Mouse (Mus musculus) testis, postnatal 14 days (tissue): ENCODE measurements around the gene Acer1.

Source experiments
- DNase-seq: peaks from one replicate; pipeline ENCODE4 v3.0.0; 2021; ENCODE audit warnings: low spot score

The Acer1 gene

DNA sequence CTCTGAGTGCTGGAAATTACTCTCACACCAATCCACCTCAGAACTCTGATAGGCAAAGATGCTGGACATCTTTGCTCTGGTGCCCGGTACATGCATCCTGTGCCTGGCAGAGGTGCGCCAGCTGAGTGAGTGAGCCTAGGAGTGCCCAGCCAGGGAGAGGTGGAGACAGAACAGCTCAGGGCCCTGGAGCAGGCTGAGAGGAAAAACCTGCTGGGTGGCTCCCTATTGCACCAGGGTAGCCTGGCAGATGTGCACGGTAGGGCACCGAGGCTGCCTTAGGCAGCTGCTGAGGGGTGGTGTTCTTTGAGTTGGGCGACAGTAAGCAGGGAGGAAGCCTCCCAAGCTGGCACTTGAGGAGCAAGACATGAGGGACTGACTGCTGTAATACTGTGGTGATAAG is at the start of gene Acer1:
Acer1 (minus strand) TSS at position 114 of the 400 bp plus-strand sequence.
- DNase-seq = no peak

DNA sequence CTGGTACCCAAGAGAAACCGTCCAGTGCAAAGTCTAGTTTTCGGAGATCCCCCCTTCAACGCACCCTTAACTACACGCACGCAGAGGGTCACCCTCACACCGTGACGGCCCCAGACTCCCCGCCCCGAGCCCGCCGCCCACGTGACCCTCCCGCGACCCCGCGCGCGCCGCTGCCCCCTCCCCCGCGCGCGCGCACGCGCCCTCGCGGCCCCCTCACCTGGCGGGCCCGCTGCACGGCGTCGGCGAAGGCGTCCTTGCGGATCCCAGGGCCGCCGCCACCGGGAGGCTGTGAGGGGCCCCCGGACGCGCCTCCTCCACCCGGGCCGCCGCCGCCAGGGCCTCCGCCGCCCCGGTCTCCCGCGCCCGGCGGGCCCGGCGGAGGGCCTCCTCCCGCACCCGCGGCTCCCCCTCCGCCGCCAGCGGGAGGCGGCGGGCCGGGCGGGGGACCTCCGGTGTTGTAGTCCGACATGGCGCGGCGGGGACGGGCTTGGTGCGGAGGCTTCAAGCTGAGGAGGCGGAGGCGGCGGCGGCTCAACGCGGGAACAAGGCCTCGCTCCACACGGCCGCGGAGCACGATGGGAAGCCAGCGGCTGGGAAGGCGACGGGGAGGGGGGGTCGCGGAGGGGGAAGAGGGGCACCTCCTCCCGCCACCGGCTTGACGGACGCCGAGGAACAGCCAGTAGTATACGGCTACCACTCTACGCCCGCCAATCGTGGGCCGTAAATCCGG is 49.2 kb upstream of the Acer1 start, which contains the start of gene Khsrp:
Khsrp (minus strand) TSS at position 592 of the 730 bp plus-strand sequence.
- DNase-seq = peak; percentile 74

DNA sequence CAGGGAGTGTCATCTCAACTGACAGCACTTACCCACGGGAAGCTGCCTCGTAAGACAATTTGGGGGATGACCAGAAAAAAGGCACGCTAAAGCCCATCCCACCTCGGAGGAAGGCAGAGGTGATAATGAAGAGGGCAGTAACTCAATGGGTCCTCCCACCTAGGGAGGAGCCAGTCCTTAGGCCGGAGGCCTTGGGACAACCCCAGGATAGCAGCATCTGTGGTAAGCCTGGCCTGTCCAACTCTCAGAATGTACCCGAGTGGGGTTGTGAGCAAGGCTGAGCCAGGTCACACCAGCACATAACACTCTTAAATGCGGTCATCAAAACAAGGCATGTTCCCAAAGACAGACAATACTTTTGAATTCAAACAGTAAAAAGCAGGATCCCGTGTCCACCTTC is 47.8 kb upstream of the Acer1 start:
- DNase-seq = no peak

DNA sequence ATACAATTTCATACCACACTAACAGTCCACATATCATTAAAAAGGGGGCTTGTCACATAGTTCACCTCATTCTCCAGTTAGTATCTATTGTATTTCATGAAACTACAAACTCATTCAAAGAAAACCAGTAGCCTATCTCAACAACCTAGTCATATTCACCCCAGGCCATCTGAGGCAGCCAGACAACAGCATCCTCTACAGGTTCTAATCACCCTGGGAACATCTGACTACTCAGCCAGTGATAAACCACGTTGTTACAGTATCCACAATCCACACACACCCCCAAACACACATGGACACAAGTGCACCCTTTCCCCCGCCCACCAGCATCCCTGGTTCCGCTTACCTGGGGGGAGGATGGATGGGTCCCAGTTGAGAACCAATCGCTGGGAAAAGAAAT is 45.5 kb upstream of the Acer1 start:
- DNase-seq = no peak

DNA sequence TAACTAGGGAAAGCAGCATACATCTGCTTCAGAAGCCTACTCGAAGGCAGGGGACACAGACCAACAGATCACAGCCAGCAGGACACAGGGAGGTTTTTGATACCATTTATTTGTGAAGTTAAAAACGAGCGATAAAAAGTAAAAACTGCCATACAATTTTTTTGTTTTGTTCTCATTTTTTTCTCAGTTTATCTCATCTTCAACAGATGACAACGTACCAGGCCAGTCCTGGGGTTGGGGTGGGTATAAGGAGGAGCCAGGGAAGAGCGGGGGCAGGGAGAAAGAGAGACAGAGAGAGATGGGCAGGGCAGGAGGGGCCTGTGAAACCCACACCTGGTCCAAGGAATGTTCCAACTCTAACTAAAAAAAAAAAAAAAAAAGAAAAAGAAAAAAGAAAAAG is 39.0 kb upstream of the Acer1 start:
- no peak for DNase-seq

DNA sequence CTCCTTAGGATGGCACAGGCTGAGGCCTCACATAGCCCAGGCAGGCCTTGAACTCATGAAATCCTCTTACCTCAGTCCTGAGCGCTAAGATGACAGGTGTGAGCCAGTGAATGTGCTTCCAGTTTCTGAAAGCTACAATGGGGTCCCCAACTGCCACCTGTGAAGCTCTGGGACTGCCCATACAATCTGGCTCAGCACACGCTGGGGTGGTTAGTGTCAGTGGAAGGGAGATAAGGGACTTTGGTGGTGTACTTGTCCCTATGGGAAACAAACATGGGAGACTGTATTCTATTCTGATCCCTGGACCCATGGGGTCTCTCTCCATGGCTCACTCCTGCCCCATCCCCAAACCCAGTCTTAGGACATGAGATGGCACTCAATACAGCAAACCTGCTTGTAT is 37.8 kb upstream of the Acer1 start:
- DNase-seq = no peak

DNA sequence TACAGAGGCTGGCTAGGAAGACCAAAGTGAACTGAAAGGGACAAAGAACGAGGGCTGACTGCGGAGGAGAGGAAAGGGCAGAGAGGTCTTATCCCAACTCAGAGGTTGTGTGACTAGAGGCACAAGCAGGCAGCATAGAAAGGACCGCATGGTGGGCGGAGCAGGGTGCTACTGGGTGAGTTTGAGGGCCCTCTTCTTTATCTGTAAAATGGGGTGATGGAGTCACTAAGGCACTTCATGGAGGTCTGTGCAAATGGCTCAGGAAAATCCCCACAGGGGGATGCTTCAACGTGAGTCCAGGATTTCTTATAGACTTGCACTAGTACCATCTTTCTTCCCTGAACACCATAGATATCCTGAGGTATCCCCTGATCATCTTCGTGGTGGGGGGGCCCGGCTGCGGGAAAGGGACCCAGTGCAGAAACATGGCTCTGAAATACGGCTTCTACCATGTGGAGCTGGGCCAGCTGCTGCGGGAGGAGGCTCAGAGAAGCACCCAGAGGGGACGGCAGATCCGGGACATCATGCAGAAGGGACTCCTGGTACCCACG is 30.4 kb upstream of the Acer1 start:
- DNase-seq = no peak

DNA sequence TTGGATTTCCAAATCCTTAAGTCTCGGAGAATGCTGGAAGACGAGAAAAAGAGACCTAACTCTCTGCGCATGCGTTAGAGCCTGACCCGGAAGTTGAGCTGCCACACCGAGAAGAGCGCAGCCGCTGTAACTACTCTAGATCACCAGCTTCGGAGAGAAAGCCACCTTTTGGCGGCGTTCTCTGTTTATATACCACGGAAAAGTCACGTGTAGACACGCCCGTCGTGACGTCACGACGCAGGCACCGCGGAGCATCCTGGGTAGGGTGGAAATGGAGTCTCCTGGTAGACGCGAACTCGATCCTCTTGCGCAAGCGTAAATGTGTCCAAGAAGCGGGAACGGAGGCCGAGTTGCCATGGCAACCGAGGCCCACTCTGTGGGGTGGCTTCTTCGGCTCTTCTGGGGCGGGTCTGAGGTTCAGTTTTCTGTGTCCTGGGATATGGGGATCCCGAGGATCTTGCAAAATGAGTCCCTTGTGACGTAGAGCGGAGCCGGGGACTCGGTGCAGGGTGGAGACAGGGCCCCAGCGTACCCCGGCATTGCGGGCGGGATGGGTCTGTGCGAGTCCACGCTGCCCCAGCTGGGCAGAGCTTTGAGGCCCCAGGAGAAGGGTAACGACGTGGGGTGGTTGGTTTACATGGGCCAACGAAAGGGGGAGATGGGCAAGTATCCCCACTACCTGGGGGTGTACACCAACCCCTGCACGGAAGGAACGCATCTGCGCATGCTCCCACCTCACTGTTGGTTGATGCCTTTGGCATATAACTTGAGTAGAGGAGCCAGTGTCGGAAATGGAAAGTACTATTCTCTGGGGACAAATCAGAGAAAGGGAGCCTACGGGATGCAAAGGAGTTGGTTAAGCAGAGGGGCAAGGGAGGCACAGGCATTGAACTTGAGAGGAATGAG is 29.6 kb upstream of the Acer1 start, which contains the start of the genes Gtf2f1 and Gm17949:
Gtf2f1 (minus strand) TSS at position 53 of the 906 bp plus-strand sequence.
Gm17949 (plus strand) TSS at position 234 of the 906 bp plus-strand sequence.
- peak; percentile 95 for DNase-seq

DNA sequence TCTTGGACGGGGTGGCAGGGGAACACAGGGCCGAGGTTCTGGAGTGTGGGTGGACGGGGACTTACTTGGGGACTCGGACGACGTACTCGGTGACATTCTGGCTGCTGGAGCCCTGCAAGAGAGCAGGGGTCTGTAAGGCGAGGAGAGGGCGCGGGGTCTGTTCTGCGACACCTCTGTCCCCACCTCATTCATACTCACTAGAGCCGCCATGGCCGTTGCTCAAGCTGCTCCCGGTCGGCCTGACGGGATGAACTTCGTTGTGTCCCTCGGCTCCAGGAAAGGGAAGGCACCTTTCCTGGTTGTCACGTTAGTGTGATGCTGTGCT is 28.9 kb upstream of the Acer1 start:
- DNase-seq = no peak

DNA sequence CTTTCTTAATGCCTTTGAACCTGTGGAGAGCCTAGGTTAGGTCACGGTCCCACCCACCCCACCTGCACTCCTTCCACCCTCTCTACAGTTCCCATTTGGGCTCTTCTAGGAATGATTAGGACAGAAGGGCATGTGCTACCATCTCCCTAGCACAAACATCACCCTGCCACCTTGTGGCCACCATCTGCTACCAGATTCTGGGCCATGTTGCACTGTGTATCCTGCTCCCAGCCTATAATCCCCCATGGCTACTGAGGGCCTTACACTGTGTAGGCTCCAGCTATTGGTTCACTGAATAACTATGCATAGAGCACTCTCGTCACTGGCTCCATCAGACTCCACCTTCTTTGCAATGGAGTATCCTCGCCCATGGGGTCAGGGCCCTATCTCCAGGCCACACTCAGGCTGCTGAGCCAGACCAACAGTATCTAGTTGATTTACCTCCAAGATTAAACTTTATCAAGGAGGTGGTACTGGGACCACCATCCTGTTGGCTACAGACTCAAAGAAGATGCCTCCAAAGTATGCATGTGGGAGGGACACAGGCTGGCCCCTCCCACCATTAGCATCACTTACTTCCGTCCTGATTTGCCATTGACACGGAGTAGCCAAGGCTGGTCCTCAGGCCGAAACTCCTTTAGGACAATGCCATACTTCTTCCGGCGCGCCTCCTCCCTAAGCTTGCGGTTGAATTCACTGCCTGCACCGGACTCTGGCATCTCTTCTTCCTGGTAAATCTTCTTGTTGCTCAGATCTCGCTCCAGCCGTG is 25.4 kb upstream of the Acer1 start:
- DNase-seq = no peak

DNA sequence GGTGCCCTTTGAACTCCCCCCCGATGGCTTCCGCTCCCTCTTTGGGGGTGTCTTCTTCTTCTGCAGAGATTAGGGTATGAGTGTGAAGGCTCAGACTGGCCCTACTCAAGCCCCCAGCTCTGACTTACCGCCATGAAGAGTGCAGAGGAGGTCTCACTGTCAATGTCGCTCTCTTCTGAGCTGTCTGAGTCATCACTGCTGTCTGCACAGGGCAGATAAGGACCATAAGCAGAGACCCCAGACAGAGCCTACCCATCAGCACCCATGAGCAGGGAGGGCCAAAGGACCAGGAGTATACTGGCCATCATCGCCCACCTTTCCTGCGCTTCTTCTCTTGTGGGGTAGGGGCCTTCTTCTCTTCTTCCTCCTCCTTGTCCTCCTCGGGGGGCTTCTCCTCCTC is 22.1 kb upstream of the Acer1 start:
- no peak for DNase-seq

DNA sequence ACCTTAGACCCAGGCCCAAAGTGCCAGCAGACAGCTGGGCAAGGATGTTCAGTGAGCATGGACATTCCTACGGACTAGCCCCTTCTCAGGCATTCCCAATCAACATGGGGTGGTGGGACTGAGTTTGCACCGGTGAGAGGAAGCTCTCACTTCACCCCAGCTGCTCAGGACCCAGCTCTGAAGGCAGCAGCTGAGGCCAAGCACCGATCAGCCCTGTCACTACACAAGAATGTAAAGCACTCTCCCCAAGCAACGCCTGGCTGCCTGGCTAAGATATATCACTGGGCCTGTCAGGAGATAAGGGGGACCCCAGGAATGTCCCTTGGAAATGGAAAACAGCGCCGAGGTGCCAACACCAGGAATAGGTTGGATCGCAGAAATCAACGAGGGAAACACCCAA is 19.3 kb upstream of the Acer1 start:
- DNase-seq = no peak

DNA sequence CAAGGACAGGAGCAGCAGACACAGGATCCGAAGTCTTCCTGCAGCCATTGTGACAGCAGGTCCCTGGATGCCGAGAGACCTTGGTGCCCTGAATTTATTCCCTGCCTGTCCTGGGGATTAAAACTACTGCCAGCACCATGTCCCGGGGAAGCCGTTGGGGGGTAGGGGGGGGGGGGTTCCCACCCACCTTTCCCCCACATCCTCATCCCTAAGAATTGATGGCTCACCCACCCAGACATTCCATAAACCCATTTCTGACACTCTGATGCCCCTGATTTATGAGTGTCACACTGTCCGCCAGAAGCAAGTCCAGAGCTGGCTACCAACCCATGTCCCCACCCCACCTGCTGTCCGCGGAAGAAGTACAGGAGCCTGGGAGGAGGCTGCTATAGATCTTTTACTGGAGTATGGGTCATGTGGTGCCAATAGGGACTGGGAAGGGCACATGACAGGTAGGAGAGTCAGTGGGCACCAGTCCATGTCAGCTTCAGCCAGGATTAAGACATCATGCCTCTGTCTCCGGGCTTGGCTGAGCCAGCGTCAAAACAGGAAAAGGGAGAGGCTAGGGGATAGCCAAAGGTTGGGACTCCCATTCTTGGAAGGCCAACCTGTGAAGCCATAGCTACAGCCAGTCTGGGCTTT is 18.2 kb upstream of the Acer1 start, which contains the start of gene Pspn:
Pspn (minus strand) TSS at position 51 of the 642 bp plus-strand sequence.
- DNase-seq = no peak

DNA sequence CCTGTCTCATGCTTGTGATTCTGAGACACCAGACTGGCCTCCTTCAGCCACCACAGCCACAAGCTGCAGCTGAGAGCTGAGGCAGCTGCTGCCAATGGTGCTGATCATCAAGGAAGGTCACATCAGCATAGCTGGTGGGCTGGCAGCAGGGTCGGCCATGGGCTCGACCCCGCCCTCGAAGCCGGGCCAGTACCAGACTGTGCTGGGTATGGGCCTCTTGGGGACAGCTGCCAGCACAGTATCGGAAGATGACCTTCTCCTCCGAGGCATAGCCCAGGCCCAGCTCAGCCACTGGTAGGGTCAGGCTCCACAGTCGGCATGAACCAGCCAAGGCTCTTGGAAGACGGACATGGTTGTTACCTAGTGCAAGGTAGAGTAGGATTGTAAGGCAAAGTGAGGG is 17.5 kb upstream of the Acer1 start:
- no peak for DNase-seq

DNA sequence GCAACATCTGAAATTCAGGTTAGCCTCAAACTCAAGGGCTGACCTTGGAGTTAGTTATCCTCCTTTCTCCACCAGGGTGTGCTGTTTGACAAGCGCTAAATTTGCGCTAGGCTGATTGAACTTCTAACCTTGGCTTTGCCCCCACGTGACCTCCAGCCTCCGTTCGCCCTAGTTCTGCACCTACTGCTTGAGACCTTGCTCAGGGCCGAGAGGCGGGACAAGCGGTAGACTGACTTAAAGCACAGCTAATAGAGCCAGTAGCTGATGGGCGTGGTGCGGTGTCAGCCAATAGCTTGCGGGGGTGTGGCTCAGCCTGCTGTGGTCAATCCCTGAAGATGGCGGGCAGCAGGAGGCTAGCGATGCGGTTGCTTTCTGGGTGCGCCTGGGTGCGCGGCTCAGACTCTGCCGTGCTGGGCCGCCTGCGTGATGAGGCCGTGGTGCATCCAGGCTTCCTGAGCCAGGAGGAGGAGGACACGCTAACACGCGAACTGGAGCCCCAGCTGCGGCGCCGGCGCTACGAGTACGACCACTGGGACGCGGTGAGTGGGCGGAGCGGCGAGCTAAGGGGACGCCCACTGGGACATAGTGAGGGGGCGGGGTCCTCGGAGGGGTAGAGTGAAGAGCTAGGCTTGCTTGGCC is 15.2 kb upstream of the Acer1 start, which contains the start of gene Alkbh7:
Alkbh7 (plus strand) TSS at position 311 of the 639 bp plus-strand sequence.
- DNase-seq = peak; percentile 96

DNA sequence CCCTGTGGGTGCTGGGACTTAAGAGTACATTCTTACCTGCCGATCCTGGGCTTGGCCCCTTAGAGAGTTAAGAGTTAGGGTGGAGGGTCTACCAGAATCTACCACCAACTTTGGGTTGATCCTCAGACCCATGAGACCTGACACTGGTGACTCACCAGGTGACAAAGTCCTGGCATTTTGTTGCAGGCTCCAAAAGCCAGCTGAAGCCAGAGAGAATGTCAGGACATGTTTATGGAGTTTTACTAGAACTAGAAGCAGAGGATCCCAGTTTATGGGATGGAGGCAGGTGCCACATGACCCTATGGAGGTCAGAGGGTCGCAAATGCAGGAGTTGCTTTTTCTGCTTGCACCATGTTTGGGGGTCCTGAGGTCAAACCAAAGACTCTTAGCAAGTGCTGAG is 14.6 kb upstream of the Acer1 start:
- DNase-seq = no peak

DNA sequence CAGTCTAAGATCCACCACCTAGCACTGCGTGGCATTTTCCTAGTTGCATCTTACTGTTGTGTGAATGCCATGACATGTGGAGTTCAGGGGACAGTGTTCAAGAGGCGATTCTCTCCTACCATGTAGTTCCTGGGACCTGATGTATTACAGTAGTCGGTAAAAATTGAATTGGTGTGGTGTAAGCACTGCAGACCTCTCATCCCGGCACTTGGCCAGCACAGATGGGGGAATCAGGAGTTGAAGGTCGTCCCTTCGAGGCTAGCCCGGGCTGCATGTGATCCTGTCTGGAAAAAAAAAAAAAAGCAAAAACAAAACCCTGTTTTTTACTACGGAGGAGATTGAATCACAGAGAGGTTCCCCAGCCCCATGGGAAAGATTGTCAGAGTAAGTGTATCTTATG is 13.1 kb upstream of the Acer1 start:
- DNase-seq = no peak

DNA sequence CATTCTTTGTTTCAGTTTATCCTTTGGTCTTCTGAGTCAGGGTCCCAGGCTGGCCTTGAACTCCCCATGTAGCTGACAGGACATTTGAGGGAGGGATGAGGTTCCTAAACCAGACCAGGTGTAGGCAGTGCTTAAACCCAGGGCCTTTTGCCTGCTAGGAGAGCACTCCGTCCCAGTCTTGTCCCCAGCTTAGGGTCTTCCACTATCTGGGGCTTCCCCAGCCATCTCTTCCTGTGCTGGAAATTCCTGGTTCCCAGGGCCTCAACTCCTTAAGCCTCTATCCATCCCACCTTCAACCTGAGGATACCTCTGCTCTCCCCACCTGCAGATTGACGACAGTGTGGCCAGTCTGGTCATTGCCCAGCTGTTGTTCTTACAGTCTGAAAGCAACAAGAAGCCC is 9.0 kb upstream of the Acer1 start:
- no peak for DNase-seq

DNA sequence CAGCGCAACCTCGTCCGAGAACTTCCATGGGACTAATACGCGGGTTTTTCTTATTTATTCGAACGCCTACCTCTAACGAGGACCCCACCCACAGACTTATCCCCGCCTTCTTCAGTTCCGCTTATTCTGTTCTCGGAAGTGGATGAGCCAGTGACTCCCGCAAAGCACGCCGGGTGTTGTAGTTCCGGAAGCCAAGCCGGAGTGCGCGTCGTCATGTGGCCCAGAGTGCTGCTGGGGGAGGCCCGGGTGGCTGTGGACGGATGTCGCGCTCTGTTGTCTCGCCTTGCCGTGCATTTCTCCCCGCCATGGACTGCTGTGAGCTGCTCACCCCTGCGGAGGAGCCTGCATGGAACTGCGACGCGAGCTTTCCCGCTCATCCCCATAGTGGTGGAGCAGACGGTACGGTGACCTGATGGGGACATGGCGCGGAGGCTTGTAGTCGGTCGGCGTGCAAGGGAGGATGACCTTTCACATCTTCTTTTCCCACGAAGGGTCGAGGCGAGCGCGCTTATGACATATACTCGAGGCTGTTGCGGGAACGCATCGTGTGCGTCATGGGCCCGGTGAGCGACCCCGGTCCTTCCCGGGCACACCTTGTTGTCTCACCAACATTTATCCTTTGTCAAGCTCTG is 8.3 kb upstream of the Acer1 start, which contains the start of gene Clpp:
Clpp (plus strand) TSS at position 191 of the 632 bp plus-strand sequence.
- DNase-seq = peak; percentile 93

DNA sequence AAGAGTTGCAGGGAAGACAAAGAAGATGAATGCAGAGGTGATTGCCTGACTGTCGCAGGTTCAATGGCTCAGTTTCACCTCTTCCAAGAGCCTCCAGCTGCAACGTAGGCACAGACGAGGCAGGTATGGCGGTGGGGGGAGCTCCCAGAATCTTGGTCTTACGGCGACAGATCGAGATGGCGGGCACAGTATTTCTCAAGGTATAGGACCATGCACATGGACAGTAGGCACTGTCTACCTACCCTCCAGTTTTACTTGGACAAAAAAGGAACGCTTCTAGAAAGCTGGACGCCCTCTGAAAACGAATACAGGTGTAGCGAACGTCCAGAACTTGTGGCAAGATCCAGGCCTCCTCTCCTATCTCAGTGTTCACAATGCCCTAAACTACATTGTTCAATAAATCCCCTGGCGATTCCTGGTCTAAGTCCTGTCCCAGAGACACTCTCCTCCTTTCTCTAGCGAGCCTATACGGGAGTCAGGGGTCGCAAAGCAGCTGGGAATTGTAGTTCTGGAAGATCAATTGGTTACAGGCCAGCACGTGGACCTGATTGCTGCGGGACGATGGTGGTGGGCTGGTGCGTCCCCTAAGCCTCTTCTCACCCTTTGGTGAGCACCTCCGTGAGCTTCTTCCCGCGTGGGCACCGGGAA is 7.7 kb upstream of the Acer1 start:
- peak; percentile 85 for DNase-seq
